Mouse (Mus musculus): ENCODE data around the gene Haspin. TPM values are rescaled to one million over a fixed set of nuclear protein-coding genes. Genes with fewer than 3 reads are reported as not detected.

The Haspin gene
- polyA plus RNA-seq, 1 experiment = 3.1 TPM

DNA sequence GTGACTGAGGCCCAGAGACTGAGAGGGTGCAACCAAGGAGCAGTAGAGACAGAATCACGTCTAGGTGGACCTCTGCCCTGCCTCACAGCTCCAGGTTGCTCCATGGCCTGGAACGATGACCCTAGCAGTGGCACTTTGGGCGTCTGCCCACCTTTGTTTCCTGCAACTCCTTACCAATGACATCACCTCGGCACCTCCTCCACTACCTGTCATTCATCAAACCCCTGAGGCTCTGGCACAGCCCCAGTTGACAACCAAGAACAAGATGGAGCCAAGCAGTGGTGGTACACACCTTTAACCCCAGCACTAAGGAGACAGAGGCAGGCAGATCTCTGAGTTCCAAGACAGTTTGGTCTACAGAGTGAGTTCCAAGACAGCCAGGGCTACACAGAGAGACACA lies 46.0 kb downstream of the Haspin start:
- no peak for DNase-seq (ENCODE audit: low read depth, low spot score)
- WGBS = 41% methylated on average over 4 of the region's 4 CpGs

DNA sequence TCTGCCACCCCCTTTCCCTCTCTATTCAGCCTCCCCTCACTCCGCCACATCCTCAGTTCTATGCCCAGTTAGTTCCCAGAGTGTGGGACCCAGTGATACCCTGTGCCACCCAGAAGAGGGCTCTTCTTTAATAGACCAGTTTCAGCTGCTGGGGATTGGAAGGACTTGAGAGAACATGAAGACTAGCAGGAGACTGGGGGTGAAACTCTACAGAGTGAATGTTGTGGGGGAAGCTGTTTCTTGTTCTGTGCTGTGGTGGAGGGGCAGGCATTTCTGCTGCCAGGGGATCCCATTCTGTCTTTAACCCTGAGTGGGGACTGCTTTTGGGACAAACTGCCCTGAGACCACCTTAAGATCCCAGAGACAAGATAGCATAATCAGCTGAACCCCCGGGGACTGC lies 47.3 kb downstream of the Haspin start:
- WGBS = 83% methylated on average over 2 of the region's 2 CpGs
- DNase-seq (ENCODE audit: low read depth, low spot score) = no peak

DNA sequence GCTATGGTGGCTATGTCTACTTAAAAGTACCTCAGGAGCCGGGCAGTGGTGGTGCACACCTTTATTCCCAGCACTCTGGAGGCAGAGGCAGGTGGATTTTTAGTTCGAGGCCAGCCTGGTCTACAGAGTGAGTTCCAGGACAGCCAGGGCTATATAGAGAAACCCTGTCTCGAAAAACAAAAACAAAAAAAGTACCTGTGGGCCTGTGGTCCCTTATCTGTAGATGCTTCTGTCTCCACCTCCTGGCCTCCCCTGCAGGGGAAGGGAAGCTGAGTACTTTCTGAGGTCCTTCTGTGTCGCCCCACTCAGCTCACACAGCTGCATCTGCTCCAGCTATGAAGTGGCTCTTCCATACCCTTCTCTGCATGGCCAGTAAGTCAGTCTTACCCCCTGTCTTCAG lies 47.8 kb downstream of the Haspin start, which contains the start of gene Itgae:
Itgae (plus strand) TSS at position 301 of the 400 bp plus-strand sequence.
- 78% methylated on average over 4 of the region's 4 CpGs for WGBS
- DNase-seq (ENCODE audit: low read depth, low spot score) = no peak

DNA sequence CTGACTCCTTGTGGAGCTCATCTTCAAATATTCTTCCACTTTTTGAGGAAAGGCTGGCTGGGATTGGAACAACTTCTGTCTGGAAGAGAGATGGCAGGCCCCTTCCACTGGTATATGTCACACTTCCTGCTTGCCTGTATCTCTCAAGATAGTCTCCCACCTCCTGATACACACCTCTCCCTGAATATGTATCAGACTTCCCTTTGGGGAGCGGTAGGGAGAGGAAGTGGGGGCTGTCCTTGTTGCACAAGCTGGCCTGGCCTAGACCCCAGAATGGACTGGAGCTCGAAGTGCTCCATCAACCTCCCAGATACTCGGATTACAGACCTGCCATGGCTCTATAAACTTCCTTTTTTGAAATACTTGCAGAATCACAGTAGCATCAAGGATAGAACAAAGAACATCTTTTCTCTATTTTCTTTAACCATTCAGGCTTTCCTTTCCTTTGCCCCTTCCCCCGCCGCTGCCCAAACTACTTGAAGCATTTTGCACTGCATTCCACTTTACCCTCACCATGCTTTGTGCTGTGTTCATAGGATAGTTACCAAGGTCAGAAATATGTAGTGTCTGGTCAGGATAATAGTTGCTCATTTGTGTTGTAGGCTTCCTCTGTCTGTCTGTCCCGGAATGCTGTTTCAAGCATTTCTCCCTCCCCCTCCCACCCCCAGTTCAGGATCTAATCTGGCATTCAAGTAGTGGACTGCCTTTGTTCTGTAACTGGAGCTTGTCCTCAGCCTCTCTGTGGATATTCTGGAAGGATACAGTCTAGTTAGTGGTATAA lies 50.2 kb downstream of the Haspin start:
- WGBS = 74% methylated on average over 6 of the region's 6 CpGs
- DNase-seq (ENCODE audit: low read depth, low spot score) = no peak

Other genes with a start within 250 kb of the Haspin start
- gene Atp2a3, start 177.1 kb downstream of the Haspin start, polyA plus RNA-seq (2012; rRNA removed) = 118 and 136 TPM in 2 replicates
- gene P2rx1, start 139.2 kb downstream of the Haspin start, polyA plus RNA-seq (2012; rRNA removed) = 6.5 and 11.8 TPM in 2 replicates
- gene Camkk1, start 119.3 kb downstream of the Haspin start, polyA plus RNA-seq (2012; rRNA removed) = 3.8 and 4.2 TPM in 2 replicates
- 2.2 and 2.4 TPM in 2 replicates for gene Ncbp3, start 90.5 kb downstream of the Haspin start, polyA plus RNA-seq (2012; rRNA removed)
- 5.4 and 12.1 TPM in 2 replicates for gene Itgae, start 47.7 kb downstream of the Haspin start, polyA plus RNA-seq (2012; rRNA removed)
- gene P2rx5, start 22.1 kb upstream of the Haspin start, polyA plus RNA-seq (2012; rRNA removed) = 0.43 and 0.44 TPM in 2 replicates
- 37.8 and 40.2 TPM in 2 replicates for gene Emc6, start 38.7 kb upstream of the Haspin start, polyA plus RNA-seq (2012; rRNA removed)
- gene Tax1bp3, start 38.8 kb upstream of the Haspin start, polyA plus RNA-seq (2012; rRNA removed) = 221 and 232 TPM in 2 replicates
- 14.2 and 19.4 TPM in 2 replicates for gene Ctns, start 60.7 kb upstream of the Haspin start, polyA plus RNA-seq (2012; rRNA removed)
- gene Shpk, start 61.2 kb upstream of the Haspin start, polyA plus RNA-seq (2012; rRNA removed) = 10.4 and 18.9 TPM in 2 replicates
- gene Trpv1, start 96.0 kb upstream of the Haspin start, polyA plus RNA-seq (2012; rRNA removed) = 0.18 and 0.21 TPM in 2 replicates
- gene Trpv3, start 129.1 kb upstream of the Haspin start, polyA plus RNA-seq (2012; rRNA removed) = 0.45 and 1.8 TPM in 2 replicates
- gene Aspa, start 191.3 kb upstream of the Haspin start, polyA plus RNA-seq (2012; rRNA removed) = 25.3 and 42.6 TPM in 2 replicates
- 0.02 TPM in 1 of 2 replicates, not detected in the other for gene Gm49340, start 191.4 kb upstream of the Haspin start, polyA plus RNA-seq (2012; rRNA removed)
- gene Spata22, start 191.4 kb upstream of the Haspin start, polyA plus RNA-seq (2012; rRNA removed) = 0.25 TPM in 1 of 2 replicates, not detected in the other
- 0.07 TPM in 1 of 2 replicates, not detected in the other for gene Olfr20, start 212.5 kb upstream of the Haspin start, polyA plus RNA-seq (2012; rRNA removed)
- not detected in 2 replicates for gene Olfr376, start 233.0 kb upstream of the Haspin start, polyA plus RNA-seq (2012; rRNA removed)

Measured in large intestine, adult 2 months (tissue).